Mouse (Mus musculus): ENCODE measurements around the gene Arhgap15.

DNA sequence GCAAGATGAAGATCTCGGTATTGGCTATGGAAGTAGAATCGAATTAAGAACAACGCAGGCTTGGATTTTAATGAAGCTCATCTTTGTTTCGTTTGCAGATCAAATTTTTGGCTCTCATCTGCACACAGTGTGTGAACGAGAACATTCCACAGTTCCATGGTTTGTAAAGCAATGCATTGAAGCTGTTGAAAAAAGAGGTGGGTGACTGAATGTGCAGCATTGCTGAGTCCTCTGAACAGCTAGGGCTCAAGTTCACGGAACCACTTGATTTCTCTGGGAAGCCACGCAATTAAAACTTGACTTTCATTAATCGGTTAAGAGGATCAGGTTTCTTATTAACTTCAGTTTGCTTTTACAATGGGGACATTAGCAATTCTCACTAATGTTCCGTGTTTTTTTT, 393.5 kb downstream of the Arhgap15 start:
- TF ChIP-seq ZKSCAN1 (IDR thresholded peaks at IDR 0.05; ENCODE audit: low read depth, low read length) = no peak
- no peak for TF ChIP-seq POLR2A (IDR thresholded peaks at IDR 0.05; ENCODE audit: control insufficient read depth in 1 of 2, insufficient read depth in 1 of 2, low read depth in 1 of 2, low read length in 2 of 2, poor library complexity in 1 of 2)
- no peak for TF ChIP-seq MAX (IDR thresholded peaks at IDR 0.05; ENCODE audit: low read length)
- no peak for TF ChIP-seq CTCF (IDR thresholded peaks at IDR 0.05 in 2 of 3, conservative IDR thresholded peaks at IDR 0.05 in 1 of 3; ENCODE audit: control insufficient read depth in 1 of 3, insufficient read depth in 1 of 3, low read depth in 2 of 3, low read length in 3 of 3, poor library complexity in 1 of 3, severe bottlenecking in 1 of 3)
- no peak for TF ChIP-seq CHD2 (IDR thresholded peaks at IDR 0.05; ENCODE audit: low read length)
- no peak for TF ChIP-seq TCF12 (IDR thresholded peaks at IDR 0.05; ENCODE audit: low read depth, low read length)
- no peak for TF ChIP-seq RAD21 (IDR thresholded peaks at IDR 0.05; ENCODE audit: low read depth, low read length)
- no peak for TF ChIP-seq NELFE (IDR thresholded peaks at IDR 0.05; ENCODE audit: low read depth, low read length)
